Mouse (Mus musculus): ENCODE measurements at regions not wholly inside any gene's neighbourhood (a gene's known extent, or its start where the extent isn't known, plus 50 kb on each side); places are given as distances from the start of the nearest gene placed in this dataset.

GRCm38 (mm10) chr6:52481975-52482374, 158.2 kb downstream of the Hibadh start:
- no peak overlapping the region for H3K4me2 ChIP-seq (replicated peaks; ENCODE audit: low read depth, low read length)

GRCm38 (mm10) chr6:52486146-52486545, 154.0 kb downstream of the Hibadh start:
- Histone ChIP-seq H3K9me3 (ENCODE audit: control insufficient read depth, low read length) (no peaks in the 10 kb centered on the region), H3K27ac (ENCODE audit: low read depth, low read length) (no peak overlapping the region), H3K4me3 (ENCODE audit: low read depth, low read length) (no peak overlapping the region), H3K9ac (ENCODE audit: low read depth, low read length) (no peak overlapping the region), H3K27me3 (ENCODE audit: control insufficient read depth, insufficient read depth, low read length) (no peaks in the 10 kb centered on the region), H3K36me3 (ENCODE audit: control insufficient read depth, insufficient read depth, low read length) (no peaks in the 10 kb centered on the region), H3K4me1 (replicated peaks; ENCODE audit: control insufficient read depth, insufficient read depth, low read length) (no peaks in the 10 kb centered on the region), H3K4me2 (replicated peaks; ENCODE audit: low read depth, low read length) (no peak overlapping the region)
- DNase-seq (ENCODE audit: low spot score) (no peak), ATAC-seq (ENCODE audit: low FRiP score) (no peak)
- WGBS, result 68% methylated on average over 9 of the region's 9 CpGs

More at GRCm38 (mm10) chr6:52481975-52482374, 158.2 kb downstream of the Hibadh start:
- Histone ChIP-seq H3K27ac (ENCODE audit: low read depth, low read length) (no peak overlapping the region), H3K9ac (ENCODE audit: low read depth, low read length) (no peak overlapping the region), H3K4me3 (ENCODE audit: low read depth, low read length) (no peak overlapping the region), H3K36me3 (ENCODE audit: control insufficient read depth, insufficient read depth, low read length) (no peaks in the 10 kb centered on the region), H3K4me1 (replicated peaks; ENCODE audit: control insufficient read depth, insufficient read depth, low read length) (no peaks in the 10 kb centered on the region), H3K27me3 (ENCODE audit: control insufficient read depth, insufficient read depth, low read length) (no peaks in the 10 kb centered on the region), H3K9me3 (ENCODE audit: control insufficient read depth, low read length) (no peaks in the 10 kb centered on the region)
- WGBS, result 87% methylated on average over 7 of the region's 7 CpGs
- ATAC-seq (ENCODE audit: low FRiP score), result no peak
- DNase-seq (ENCODE audit: low spot score), result no peak

GRCm38 (mm10) chr6:52486655-52487054, 153.5 kb downstream of the Hibadh start:
- Histone ChIP-seq H3K27me3 (ENCODE audit: control insufficient read depth, insufficient read depth, low read length) (no peaks in the 10 kb centered on the region), H3K27ac (ENCODE audit: low read depth, low read length) (no peak overlapping the region), H3K4me2 (replicated peaks; ENCODE audit: low read depth, low read length) (no peak overlapping the region), H3K4me3 (ENCODE audit: low read depth, low read length) (no peak overlapping the region), H3K9me3 (ENCODE audit: control insufficient read depth, low read length) (no peaks in the 10 kb centered on the region), H3K36me3 (ENCODE audit: control insufficient read depth, insufficient read depth, low read length) (no peaks in the 10 kb centered on the region), H3K9ac (ENCODE audit: low read depth, low read length) (no peak overlapping the region), H3K4me1 (replicated peaks; ENCODE audit: control insufficient read depth, insufficient read depth, low read length) (no peaks in the 10 kb centered on the region)
- DNase-seq (ENCODE audit: low spot score) (no peak), ATAC-seq (ENCODE audit: low FRiP score) (no peak)
- WGBS, result 69% methylated on average over 4 of the region's 4 CpGs

- Histone ChIP-seq H3K4me1 (replicated peaks; ENCODE audit: control insufficient read depth, insufficient read depth, low read length) (no peaks in the 10 kb centered on the region), H3K36me3 (ENCODE audit: control insufficient read depth, insufficient read depth, low read length) (no peaks in the 10 kb centered on the region), H3K4me2 (replicated peaks; ENCODE audit: low read depth, low read length) (no peak overlapping the region), H3K9ac (ENCODE audit: low read depth, low read length) (no peak overlapping the region), H3K4me3 (ENCODE audit: low read depth, low read length) (no peak overlapping the region), H3K27me3 (ENCODE audit: control insufficient read depth, insufficient read depth, low read length) (no peaks in the 10 kb centered on the region), H3K27ac (ENCODE audit: low read depth, low read length) (no peak overlapping the region), H3K9me3 (ENCODE audit: control insufficient read depth, low read length) (no peaks in the 10 kb centered on the region)
- DNase-seq (ENCODE audit: low spot score), result no peak
- ATAC-seq (ENCODE audit: low FRiP score), result no peak
- 91% methylated on average over 5 of the region's 5 CpGs for WGBS
Observed at GRCm38 (mm10) chr6:52487861-52488260, 152.3 kb downstream of the Hibadh start.

- DNase-seq (ENCODE audit: low spot score) (no peak), ATAC-seq (ENCODE audit: low FRiP score) (no peak)
- H3K36me3 ChIP-seq (ENCODE audit: control insufficient read depth, insufficient read depth, low read length), result no peaks in the 10 kb centered on the region
- no peak overlapping the region for H3K27ac ChIP-seq (ENCODE audit: low read depth, low read length)
- WGBS, result 80% methylated on average over 14 of the region's 14 CpGs
- H3K4me1 ChIP-seq (replicated peaks; ENCODE audit: control insufficient read depth, insufficient read depth, low read length), result no peaks in the 10 kb centered on the region
- no peaks in the 10 kb centered on the region for H3K27me3 ChIP-seq (ENCODE audit: control insufficient read depth, insufficient read depth, low read length)
- H3K4me3 ChIP-seq (ENCODE audit: low read depth, low read length), result no peak overlapping the region
- H3K9me3 ChIP-seq (ENCODE audit: control insufficient read depth, low read length), result no peaks in the 10 kb centered on the region
- H3K9ac ChIP-seq (ENCODE audit: low read depth, low read length), result no peak overlapping the region
- no peak overlapping the region for H3K4me2 ChIP-seq (replicated peaks; ENCODE audit: low read depth, low read length)
Observed at GRCm38 (mm10) chr6:52490264-52490775, 149.9 kb downstream of the Hibadh start.

- Histone ChIP-seq H3K9me3 (ENCODE audit: control insufficient read depth, low read length) (no peaks in the 10 kb centered on the region), H3K27ac (ENCODE audit: low read depth, low read length) (no peak overlapping the region), H3K4me3 (ENCODE audit: low read depth, low read length) (no peak overlapping the region), H3K9ac (ENCODE audit: low read depth, low read length) (no peak overlapping the region), H3K4me2 (replicated peaks; ENCODE audit: low read depth, low read length) (no peak overlapping the region), H3K36me3 (ENCODE audit: control insufficient read depth, insufficient read depth, low read length) (no peaks in the 10 kb centered on the region), H3K27me3 (ENCODE audit: control insufficient read depth, insufficient read depth, low read length) (no peaks in the 10 kb centered on the region), H3K4me1 (replicated peaks; ENCODE audit: control insufficient read depth, insufficient read depth, low read length) (no peaks in the 10 kb centered on the region)
- DNase-seq (ENCODE audit: low spot score), result no peak
- no peak for ATAC-seq (ENCODE audit: low FRiP score)
- 83% methylated on average over 3 of the region's 3 CpGs for WGBS
Observed at GRCm38 (mm10) chr6:52495301-52495700, 144.9 kb downstream of the Hibadh start.

GRCm38 (mm10) chr6:52495855-52496254, 144.3 kb downstream of the Hibadh start:
- DNase-seq (ENCODE audit: low spot score) (no peak), ATAC-seq (ENCODE audit: low FRiP score) (no peak)
- Histone ChIP-seq H3K36me3 (ENCODE audit: control insufficient read depth, insufficient read depth, low read length) (no peaks in the 10 kb centered on the region), H3K4me3 (ENCODE audit: low read depth, low read length) (no peak overlapping the region), H3K9ac (ENCODE audit: low read depth, low read length) (no peak overlapping the region), H3K27ac (ENCODE audit: low read depth, low read length) (no peak overlapping the region), H3K4me2 (replicated peaks; ENCODE audit: low read depth, low read length) (no peak overlapping the region), H3K9me3 (ENCODE audit: control insufficient read depth, low read length) (no peaks in the 10 kb centered on the region), H3K4me1 (replicated peaks; ENCODE audit: control insufficient read depth, insufficient read depth, low read length) (no peaks in the 10 kb centered on the region), H3K27me3 (ENCODE audit: control insufficient read depth, insufficient read depth, low read length) (no peaks in the 10 kb centered on the region)
- WGBS, result 75% methylated on average over 5 of the region's 5 CpGs

Measured in hindbrain, embryonic 11.5 days (tissue).